Mouse (Mus musculus): ENCODE data around the gene Lin7b.
"Not testable (repeated sequence)": the region's sequence is repeated elsewhere in the genome, so short reads cannot be mapped to it uniquely, and the experiment has no call there.

Gene Lin7b

GRCm38 (mm10) chr7:45370475-45371311 lies at the start of gene Lin7b:
Gene Lin7b, minus strand, starts transcription at chr7:45370583.
- DNase-seq (ENCODE audit: inconsistent ontology term), result peak; percentile 94

DNA sequence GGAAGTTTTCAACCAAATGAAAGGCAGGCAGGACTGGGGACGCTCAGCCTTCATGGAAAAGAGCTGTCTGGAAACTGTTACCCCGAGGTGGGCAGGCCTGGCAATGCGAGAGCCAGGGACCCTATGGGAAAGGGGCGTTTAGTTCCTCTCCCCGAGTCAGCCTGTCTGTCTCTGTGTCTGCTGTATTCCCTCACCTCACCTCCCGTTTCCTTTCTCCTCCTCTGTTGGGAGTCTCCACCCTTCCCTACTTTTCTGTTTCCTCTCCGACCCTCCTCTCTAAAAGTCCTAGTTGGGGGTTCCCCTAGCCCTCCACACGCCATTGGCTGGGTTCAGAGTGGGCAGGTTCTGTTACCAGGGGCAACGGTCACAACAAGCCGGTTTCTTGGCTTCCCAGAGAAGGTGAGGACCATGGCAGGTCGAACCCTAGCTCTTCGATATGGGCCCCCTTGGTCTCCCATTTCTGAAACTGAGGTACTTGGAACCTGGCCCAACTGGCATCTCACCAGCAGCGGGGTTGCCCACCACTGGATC lies 47.6 kb upstream of the Lin7b start:
- no peak for DNase-seq (ENCODE audit: inconsistent ontology term)

GRCm38 (mm10) chr7:45415636-45416035 lies 45.3 kb upstream of the Lin7b start:
- peak; percentile 42 for DNase-seq (ENCODE audit: inconsistent ontology term)

DNA sequence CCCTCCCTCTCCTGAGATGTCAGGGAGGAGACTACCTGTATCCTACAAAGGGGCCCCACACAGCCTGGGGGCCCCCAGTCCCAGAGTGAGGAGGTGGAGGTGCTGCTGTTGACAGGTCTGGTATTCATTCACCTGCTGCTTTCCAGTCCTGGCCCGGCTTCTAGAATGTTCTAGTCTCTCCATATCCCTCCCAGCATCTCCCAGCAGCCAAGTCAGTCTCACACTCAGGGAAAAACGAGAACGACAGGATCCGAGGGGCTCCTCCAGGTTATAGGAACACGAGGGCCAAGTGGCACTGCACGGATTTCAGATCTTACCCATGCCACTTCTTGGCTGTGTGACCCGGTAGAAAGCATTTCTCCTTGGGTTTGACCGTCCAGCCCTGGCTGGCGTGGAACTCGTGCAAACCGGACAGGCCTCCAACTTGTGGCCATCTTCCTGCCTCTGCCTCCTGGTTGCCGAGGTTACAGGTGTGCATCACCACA lies 44.4 kb upstream of the Lin7b start:
- DNase-seq (ENCODE audit: inconsistent ontology term), result no peak

GRCm38 (mm10) chr7:45413864-45414739 lies 43.7 kb upstream of the Lin7b start:
- DNase-seq (ENCODE audit: inconsistent ontology term), result peak; percentile 15

GRCm38 (mm10) chr7:45413113-45413863 lies 42.9 kb upstream of the Lin7b start, which contains the start of gene Ntf5:
Gene Ntf5, plus strand, starts transcription at chr7:45413695.
- DNase-seq (ENCODE audit: inconsistent ontology term), result peak; percentile 49

- DNase-seq (ENCODE audit: inconsistent ontology term), result no peak
These were observed 42.0 kb upstream of the Lin7b start for GRCm38 (mm10) chr7:45412421-45412820.

GRCm38 (mm10) chr7:45409497-45410163 lies 39.2 kb upstream of the Lin7b start:
- DNase-seq (ENCODE audit: inconsistent ontology term), result no peak

- DNase-seq (ENCODE audit: inconsistent ontology term), result no peak
These were observed 38.6 kb upstream of the Lin7b start for GRCm38 (mm10) chr7:45408949-45409348.

- DNase-seq (ENCODE audit: inconsistent ontology term), result no peak
These were observed 38.0 kb upstream of the Lin7b start for GRCm38 (mm10) chr7:45408351-45408750.

DNA sequence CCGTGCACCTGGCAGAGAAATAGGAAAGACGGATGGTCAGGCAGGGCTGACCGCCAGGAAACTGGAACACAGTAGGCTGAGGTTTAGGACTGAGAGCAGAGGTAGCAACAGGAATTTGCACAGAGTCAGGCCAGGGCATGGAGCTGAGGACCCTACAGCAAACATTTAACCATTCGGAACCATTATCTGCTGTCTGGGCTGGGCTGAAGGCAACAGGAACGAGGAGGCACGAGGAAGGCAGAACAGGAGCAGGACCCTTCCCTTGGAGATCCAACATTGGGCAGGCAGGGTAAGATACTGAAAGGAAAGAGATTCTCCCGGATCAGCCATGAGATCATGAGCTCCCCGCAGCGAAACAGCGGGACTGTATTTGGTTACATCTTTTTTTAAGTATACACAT lies 37.5 kb upstream of the Lin7b start:
- no peak for DNase-seq (ENCODE audit: inconsistent ontology term)

DNA sequence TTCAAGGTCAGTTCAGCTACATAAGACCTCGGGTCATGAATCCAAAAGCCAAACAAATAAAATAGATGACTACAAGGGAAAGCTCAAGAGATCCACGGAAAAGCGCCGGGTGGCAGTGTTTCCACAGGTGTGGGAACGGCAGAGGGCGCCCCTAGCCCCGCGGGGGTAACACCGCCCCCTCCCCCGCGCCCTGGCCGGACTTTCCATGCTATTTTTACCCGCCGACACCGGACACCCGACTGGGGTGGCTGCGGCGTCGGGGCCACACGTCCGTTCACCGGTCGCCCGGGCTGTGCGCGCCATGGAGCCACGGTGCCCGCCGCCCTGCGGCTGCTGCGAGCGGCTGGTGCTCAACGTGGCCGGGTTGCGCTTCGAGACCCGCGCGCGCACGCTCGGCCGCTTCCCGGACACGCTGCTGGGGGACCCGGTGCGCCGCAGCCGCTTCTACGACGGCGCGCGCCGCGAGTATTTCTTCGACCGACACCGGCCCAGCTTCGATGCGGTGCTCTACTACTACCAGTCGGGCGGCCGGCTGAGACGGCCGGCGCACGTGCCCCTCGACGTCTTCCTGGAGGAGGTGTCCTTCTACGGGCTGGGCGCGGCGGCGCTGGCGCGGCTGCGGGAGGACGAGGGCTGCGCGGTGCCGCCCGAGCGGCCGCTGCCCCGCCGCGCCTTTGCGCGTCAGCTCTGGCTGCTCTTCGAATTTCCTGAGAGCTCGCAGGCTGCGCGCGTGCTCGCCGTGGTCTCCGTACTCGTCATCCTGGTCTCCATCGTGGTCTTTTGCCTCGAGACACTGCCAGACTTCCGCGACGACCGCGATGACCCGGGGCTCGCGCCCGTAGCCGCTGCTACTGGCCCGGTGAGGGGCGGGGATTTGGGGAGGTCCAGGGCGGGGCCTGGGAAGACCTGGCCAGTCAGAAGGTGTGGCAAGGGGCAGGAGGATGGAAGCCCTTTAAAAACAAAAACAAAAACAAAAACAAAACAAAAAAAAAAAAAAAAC lies 36.1 kb upstream of the Lin7b start:
- DNase-seq (ENCODE audit: inconsistent ontology term), result peak; percentile 9

DNA sequence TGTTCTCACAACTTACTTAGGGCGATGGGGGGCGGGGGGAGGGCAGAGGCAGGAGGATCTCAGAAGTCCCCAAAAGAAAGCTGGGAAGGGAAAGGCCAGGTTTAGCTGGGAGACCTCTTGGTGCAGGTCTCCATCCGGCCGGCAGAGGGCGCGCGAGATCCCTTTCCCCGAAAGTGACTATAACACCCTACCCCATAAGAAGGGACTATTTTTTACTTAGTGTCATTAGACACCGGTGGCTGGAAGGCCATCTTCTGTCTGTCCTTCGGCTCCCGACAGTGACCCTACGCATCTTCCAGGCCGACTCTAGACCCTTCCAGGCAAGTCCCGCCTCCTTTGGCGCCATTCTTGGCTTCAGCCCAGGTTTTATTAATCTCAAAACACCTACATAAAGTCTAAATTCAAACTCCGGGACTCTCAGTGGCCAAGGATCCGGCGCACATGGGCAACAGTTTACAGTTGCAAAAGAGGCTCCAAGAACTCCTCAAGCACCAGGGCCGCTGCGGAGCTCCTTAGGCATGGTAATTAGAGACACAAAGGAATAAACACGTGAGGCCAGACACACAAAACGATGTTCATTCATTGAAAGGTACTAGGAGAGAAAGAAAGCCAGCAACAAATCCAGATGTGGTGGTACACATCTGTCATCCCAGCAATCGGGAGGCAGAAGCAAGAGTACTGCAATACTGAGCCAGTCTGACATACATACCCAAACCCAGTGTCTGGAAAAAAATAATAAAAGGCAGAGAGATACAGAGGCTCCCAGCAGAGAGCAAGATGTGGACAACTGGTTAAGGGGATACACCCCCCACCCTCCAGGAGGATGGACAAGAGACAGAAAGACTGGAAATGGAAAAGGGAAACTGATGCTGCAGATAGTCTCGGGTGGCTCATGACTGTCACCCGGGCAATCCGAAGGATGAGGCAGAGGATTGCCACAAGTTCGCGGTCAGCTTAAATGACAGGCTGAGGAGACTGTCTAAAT lies 35.0 kb upstream of the Lin7b start, which contains the start of gene Kcna7:
Gene Kcna7 (plus strand): TSS at position 563 of the 985 bp plus-strand sequence.
- DNase-seq (ENCODE audit: inconsistent ontology term), result peak; percentile 48

- DNase-seq (ENCODE audit: inconsistent ontology term), result peak; percentile 19
These were observed 33.3 kb upstream of the Lin7b start for GRCm38 (mm10) chr7:45403532-45404261.

GRCm38 (mm10) chr7:45401521-45402085 lies 31.2 kb upstream of the Lin7b start:
- no peak for DNase-seq (ENCODE audit: inconsistent ontology term)

DNA sequence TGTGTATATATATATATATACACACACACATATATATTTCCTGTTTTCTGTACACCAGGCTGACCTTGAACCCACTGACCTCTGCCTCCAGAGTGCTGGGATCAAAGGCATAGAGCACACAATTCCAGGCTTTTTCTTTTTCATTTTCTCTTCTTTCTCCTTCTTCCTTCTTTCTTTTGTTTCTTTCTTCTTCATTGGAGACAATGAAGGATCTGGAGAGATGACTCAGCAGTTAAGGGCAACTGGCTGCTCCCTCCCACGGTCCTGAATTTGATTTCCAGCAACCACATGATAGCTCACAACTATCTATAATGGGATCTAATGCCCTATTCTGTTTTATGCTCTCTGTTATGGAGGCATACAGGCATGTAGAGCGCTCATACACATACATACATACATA lies 26.4 kb upstream of the Lin7b start:
- DNase-seq (ENCODE audit: inconsistent ontology term), result no peak

- DNase-seq (ENCODE audit: inconsistent ontology term), result not testable (repeated sequence)
These were observed 26.0 kb upstream of the Lin7b start for GRCm38 (mm10) chr7:45396337-45396775.

All from Muller cell, postnatal 12 days (primary cell).